Mouse (Mus musculus) lung, postnatal 0 days (tissue): ENCODE results near the gene Fars2. TPM values are rescaled to one million over a fixed set of nuclear protein-coding genes. Genes with fewer than 3 reads are reported as not detected.

Source experiments
- ATAC-seq: fragments of 200-750 bp; cut with Nextera tagmentation; 2 replicates; pipeline ENCODE4 v1.8.0; 2017; ENCODE audit warnings: moderate library complexity
- DNase-seq: peaks from one replicate; pipeline ENCODE4 v3.0.0-alpha.2; 2016; ENCODE audit warnings: low spot score
- H3K27ac ChIP-seq: fragments of 300-500 bp; sonication (generic); 2 replicates; pipeline ENCODE4 v1.5.1; 2014; ENCODE audit warnings: antibody characterized with exemption, mild to moderate bottlenecking, low read length, mixed read lengths
- H3K27me3 ChIP-seq: fragments of 300-500 bp; sonication (generic); replicated peaks from 2 replicates; pipeline ENCODE4 v1.6.1; 2014; ENCODE audit warnings: low read length, mixed read lengths; ENCODE audit not compliant: insufficient read depth
- H3K36me3 ChIP-seq: fragments of 300-500 bp; sonication (generic); 2 replicates; pipeline ENCODE4 v1.6.1; 2014; ENCODE audit warnings: low read length, mixed read lengths; ENCODE audit not compliant: insufficient read depth
- H3K4me1 ChIP-seq: fragments of 300-500 bp; sonication (generic); 2 replicates; pipeline ENCODE4 v1.6.1; 2014; ENCODE audit warnings: antibody characterized with exemption, low read depth, low read length, mixed read lengths; ENCODE audit not compliant: insufficient read depth
- H3K4me2 ChIP-seq: fragments of 300-500 bp; sonication (generic); replicated peaks from 2 replicates; pipeline ENCODE4 v1.6.1; 2014; ENCODE audit warnings: low read depth, mild to moderate bottlenecking, low read length, moderate library complexity, mixed read lengths
- H3K4me3 ChIP-seq: fragments of 300-500 bp; sonication (generic); 2 replicates; pipeline ENCODE4 v1.5.1; 2014; ENCODE audit warnings: low read depth, low read length
- H3K9ac ChIP-seq: fragments of 300-500 bp; sonication (generic); replicated peaks from 2 replicates; pipeline ENCODE4 v1.6.1; 2014; ENCODE audit warnings: low read depth, mild to moderate bottlenecking
- H3K9me3 ChIP-seq: fragments of 300-500 bp; sonication (generic); 2 replicates; pipeline ENCODE4 v1.6.1; 2016; ENCODE audit warnings: low read length, mixed read lengths
- CTCF ChIP-seq: IDR thresholded peaks from 2 replicates; pipeline ENCODE4 v1.5.1; 2016; ENCODE audit warnings: antibody characterized with exemption, mild to moderate bottlenecking
- EP300 ChIP-seq: IDR thresholded peaks from 2 replicates; pipeline ENCODE4 v1.6.1; 2016; ENCODE audit warnings: antibody characterized with exemption, mild to moderate bottlenecking, control low read depth
- WGBS: fragments of 180-500 bp; shearing (Covaris S2); extraction: QIAGEN DNeasy Blood & Tissue Kit; methylation state at CpG from one replicate; pipeline ENCODE4 v1.1.7; 2014; 5-methylcytosine and 5-hydroxymethylcytosine counted together
- polyA plus RNA-seq: library from polyadenylated mRNA; unstranded; fragments of >200 nt; fragmentation: Nextera tagmentation; extraction: Ambion mirVana; gene quantifications from 2 replicates; pipeline ENCODE4 v1.2.1, GENCODE M21; 2015

Gene Fars2
- polyA plus RNA-seq, 1 experiment from 2014 or later = 33.2 TPM

DNA sequence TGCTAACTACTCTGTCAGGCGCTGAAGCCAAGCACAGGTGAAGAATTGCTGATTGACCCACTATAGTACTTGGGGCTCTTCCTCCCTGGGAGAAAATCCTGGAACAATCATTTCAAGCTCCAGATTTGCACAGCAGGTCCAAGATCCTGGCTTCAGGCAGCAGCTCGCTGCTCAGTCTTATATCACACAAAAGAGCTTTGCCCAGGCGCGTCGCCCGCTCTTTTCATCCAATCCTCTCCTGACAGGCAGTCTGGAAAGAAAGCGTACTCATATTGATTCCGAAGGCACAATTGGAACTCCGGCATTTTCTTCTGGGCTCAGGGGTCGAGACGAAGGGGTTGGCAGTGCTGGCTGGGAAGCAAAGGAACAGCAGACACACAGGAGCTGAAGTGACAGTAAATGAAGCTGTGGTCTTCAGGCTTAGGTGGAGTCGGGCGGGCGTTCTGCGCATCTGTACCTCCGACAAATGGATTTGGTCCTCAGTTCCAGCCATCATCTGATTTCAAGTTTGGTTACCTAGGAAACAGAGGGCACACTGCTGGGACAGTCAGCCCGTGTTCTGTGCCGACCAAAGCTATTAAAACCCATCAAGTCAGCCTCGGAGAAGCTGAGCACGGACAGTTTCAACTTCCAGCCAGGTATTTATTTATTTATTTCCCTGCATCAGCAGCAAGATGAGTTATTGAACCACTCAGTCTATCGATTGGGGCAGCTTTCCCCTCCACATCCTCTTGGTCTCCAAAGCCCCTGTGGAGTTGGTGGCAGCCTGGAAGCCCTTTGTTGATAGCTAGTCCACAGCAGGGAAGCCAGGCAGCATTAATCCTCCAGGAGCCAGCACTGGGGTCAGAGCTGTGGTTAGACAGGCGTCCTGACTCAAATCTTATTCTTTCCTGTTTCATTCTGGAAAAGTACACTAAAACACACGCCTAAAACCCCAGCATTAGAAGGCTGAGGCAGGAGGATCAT, 495.9 kb downstream of the Fars2 start:
- H3K4me1 ChIP-seq = no peaks in the 10 kb centered on the region
- no peak overlapping the region for H3K27ac ChIP-seq
- H3K36me3 ChIP-seq = no peaks in the 10 kb centered on the region
- no peak for TF ChIP-seq EP300
- no peak overlapping the region for H3K4me3 ChIP-seq
- no peaks in the 10 kb centered on the region for H3K9me3 ChIP-seq
- WGBS = 67% methylated on average over 23 of the region's 23 CpGs
- no peak overlapping the region for H3K4me2 ChIP-seq
- H3K9ac ChIP-seq = no peak overlapping the region
- no peaks in the 10 kb centered on the region for H3K27me3 ChIP-seq
- ATAC-seq (no peak), DNase-seq (no peak)

DNA sequence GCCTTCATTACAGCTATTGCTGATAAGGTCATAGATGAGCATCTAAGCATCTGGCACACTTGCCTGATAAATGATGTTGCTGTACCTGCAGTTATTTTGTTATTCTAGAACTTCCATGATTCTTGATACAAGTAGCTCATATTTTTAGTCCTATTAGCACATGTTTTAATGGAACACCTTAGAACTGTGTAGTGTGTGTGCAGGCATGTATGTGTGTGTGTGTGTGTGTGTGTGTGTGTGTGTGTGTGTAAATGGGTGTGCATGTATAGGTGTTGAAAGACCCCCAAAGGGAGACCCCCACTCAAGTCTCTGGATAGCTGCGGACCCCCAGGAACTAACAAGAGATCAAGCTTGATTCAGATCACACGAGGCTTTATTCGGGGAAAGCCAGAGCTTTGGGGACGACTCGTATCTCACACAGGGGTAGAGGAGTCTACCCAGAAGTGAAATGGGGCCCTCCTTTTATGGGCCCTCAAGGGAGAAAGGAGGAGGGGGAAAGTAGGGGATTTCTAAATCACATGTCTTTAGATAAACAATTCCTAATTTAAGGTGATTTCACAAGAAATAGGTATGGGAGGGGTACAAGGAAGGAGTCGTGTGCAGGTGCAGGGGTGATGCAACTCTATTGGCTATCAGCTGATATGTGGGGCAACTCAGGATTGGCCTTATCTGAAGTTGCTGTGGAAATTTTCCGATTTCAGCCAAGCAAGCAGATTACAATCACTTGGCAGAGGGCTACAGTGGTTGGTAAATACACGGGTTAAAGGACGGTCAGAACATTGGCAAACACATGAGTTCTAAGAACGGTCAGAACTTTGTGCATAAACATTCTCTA, 503.5 kb downstream of the Fars2 start:
- Histone ChIP-seq H3K27ac (no peak overlapping the region), H3K27me3 (no peaks in the 10 kb centered on the region), H3K4me2 (no peak overlapping the region), H3K4me1 (no peaks in the 10 kb centered on the region), H3K36me3 (no peaks in the 10 kb centered on the region), H3K4me3 (no peak overlapping the region), H3K9ac (no peak overlapping the region), H3K9me3 (no peaks in the 10 kb centered on the region)
- ATAC-seq = peak; percentile 88
- peak; percentile 75 for DNase-seq
- 59% methylated on average over 10 of the region's 10 CpGs for WGBS
- peak; percentile 78 for TF ChIP-seq EP300
- TF ChIP-seq CTCF = no peak

DNA sequence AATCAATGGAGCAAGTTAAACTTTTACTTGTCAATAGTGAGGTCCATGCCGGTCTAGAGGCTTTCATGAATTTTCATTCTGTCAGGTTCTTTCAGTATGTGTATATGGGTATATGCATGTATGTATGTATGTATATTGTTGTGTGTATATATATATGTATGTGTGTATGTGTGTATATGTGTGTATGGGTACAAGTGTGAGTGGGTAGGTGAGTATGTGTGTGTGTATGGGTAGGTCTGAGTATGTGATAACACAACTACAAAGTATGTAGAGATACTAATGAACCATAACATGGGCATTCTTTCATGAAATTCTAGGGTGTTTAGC, 504.1 kb downstream of the Fars2 start:
- H3K27ac ChIP-seq = no peak overlapping the region
- no peaks in the 10 kb centered on the region for H3K27me3 ChIP-seq
- H3K4me2 ChIP-seq = no peak overlapping the region
- 64% methylated on average over 1 of the region's 1 CpGs for WGBS
- H3K36me3 ChIP-seq = no peaks in the 10 kb centered on the region
- H3K4me3 ChIP-seq = no peak overlapping the region
- ATAC-seq (0 out of 2 replicates have a peak, but pooled peaks have one; percentile 28), DNase-seq (no peak)
- H3K4me1 ChIP-seq = no peaks in the 10 kb centered on the region
- H3K9me3 ChIP-seq = no peaks in the 10 kb centered on the region
- no peak overlapping the region for H3K9ac ChIP-seq
- TF ChIP-seq EP300 = no peak
- no peak for TF ChIP-seq CTCF

DNA sequence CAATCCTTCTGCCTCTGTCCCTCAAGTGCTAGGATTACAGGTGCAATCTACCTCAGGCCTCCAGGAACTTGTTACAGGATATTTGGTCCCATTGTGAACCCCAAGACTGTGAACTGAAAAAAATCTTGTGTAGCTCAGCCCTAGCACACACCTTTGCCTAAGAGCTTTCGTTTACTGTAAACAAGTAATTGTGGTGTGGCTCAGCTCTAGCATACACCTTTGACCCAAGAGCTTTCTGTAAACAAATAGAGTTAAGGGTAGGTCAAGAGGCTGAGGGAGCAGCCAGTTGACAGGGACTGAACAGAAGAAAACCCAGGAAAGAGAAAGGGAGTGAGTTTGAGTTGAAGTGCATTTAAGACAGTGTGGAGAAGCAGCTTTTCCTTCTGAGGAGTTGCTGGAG, 506.3 kb downstream of the Fars2 start:
- no peak for DNase-seq
- H3K36me3 ChIP-seq = no peaks in the 10 kb centered on the region
- H3K4me2 ChIP-seq = no peak overlapping the region
- no peaks in the 10 kb centered on the region for H3K27me3 ChIP-seq
- no peak for ATAC-seq
- H3K9me3 ChIP-seq = no peaks in the 10 kb centered on the region
- no peak overlapping the region for H3K27ac ChIP-seq
- no peaks in the 10 kb centered on the region for H3K4me1 ChIP-seq
- 46% methylated on average over 1 of the region's 1 CpGs for WGBS
- TF ChIP-seq EP300 (no peak), CTCF (no peak)
- H3K4me3 ChIP-seq = no peak overlapping the region
- H3K9ac ChIP-seq = no peak overlapping the region

DNA sequence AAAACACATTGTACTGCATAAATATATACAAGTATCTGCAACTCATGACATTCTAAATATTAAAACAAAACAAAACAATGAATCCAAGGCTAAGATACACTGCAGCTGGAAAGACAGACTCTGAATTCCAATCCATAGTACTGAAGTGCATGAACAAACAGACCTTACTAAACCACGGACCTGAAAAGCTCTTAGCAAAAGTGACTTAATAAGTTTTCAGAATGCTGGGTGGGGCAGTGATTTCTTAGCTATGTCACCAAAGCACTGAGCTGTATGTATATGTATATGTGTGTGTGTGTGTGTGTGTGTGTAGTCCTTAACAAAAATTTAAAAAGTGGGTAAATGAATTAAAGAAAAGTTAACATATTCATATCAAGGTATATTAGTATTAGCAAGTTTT, 511.9 kb downstream of the Fars2 start:
- no peaks in the 10 kb centered on the region for H3K36me3 ChIP-seq
- no peak overlapping the region for H3K27ac ChIP-seq
- no peak for TF ChIP-seq CTCF
- no peak for TF ChIP-seq EP300
- peak; percentile 67 for ATAC-seq
- H3K9ac ChIP-seq = no peak overlapping the region
- H3K27me3 ChIP-seq = no peaks in the 10 kb centered on the region
- H3K9me3 ChIP-seq = no peaks in the 10 kb centered on the region
- H3K4me2 ChIP-seq = no peak overlapping the region
- DNase-seq = peak; percentile 76
- H3K4me3 ChIP-seq = no peak overlapping the region
- H3K4me1 ChIP-seq = no peaks in the 10 kb centered on the region
- WGBS = 40% methylated on average over 1 of the region's 1 CpGs

DNA sequence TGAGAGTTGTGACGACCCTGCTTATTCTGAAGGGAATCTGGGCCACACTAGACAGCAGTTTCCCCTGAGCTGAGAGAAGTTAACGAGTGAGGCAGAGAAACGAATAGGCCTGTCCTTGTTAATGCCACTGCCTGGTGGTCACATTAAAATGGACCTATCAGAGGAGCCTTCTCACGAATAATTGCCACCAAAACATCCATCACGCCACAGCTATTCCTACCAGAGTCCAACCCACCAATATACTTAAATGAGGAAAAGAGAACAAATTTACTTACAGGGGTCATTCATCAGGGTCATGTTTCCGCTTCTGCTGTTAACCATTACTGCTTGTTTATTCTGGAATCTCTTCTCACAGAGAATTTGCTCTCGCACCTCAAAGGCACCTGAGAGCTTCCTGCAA, 531.0 kb downstream of the Fars2 start:
- H3K36me3 ChIP-seq = no peaks in the 10 kb centered on the region
- no peak for DNase-seq
- H3K4me1 ChIP-seq = no peaks in the 10 kb centered on the region
- 32% methylated on average over 7 of the region's 7 CpGs for WGBS
- no peak for ATAC-seq
- no peak overlapping the region for H3K4me2 ChIP-seq
- H3K9me3 ChIP-seq = no peaks in the 10 kb centered on the region
- TF ChIP-seq EP300 (no peak), CTCF (no peak)
- H3K4me3 ChIP-seq = no peak overlapping the region
- H3K27ac ChIP-seq = no peak overlapping the region
- no peak overlapping the region for H3K9ac ChIP-seq
- no peaks in the 10 kb centered on the region for H3K27me3 ChIP-seq
